Mouse (Mus musculus) limb, embryonic 11.5 days (tissue): ENCODE results near the gene Il10ra. TPM values are rescaled to one million over a fixed set of nuclear protein-coding genes. Genes with fewer than 3 reads are reported as not detected.

Source experiments
- ATAC-seq: fragments of 200-750 bp; cut with Nextera tagmentation; 2 replicates; pipeline ENCODE4 v1.8.0; 2017; ENCODE audit warnings: low read depth; ENCODE audit not compliant: insufficient number of reproducible peaks, low FRiP score, low TSS enrichment
- DNase-seq: peaks from one replicate; pipeline ENCODE4 v3.0.0-alpha.2; 2015; ENCODE audit warnings: low spot score
- H3K27ac ChIP-seq: fragments of 300-500 bp; sonication (generic); replicated peaks from 2 replicates; pipeline ENCODE4 v1.5.1; 2014; ENCODE audit warnings: low read depth, mild to moderate bottlenecking, low read length
- H3K27me3 ChIP-seq: fragments of 300-500 bp; sonication (generic); 2 replicates; pipeline ENCODE4 v1.6.1; 2014; ENCODE audit warnings: mild to moderate bottlenecking, low read length, mixed read lengths; ENCODE audit not compliant: control insufficient read depth, insufficient read depth
- H3K36me3 ChIP-seq: fragments of 300-500 bp; sonication (generic); 2 replicates; pipeline ENCODE4 v1.6.1; 2014; ENCODE audit warnings: mild to moderate bottlenecking, low read length, moderate library complexity, mixed read lengths; ENCODE audit not compliant: control insufficient read depth, insufficient read depth
- H3K4me1 ChIP-seq: fragments of 300-500 bp; sonication (generic); 2 replicates; pipeline ENCODE4 v1.6.1; 2014; ENCODE audit warnings: low read length, mixed read lengths; ENCODE audit not compliant: control insufficient read depth, insufficient read depth
- H3K4me2 ChIP-seq: fragments of 300-500 bp; sonication (generic); 2 replicates; pipeline ENCODE4 v1.6.1; 2014; ENCODE audit warnings: low read depth, mild to moderate bottlenecking, moderate library complexity; ENCODE audit not compliant: severe bottlenecking
- H3K4me3 ChIP-seq: fragments of 300-500 bp; sonication (generic); 2 replicates; pipeline ENCODE4 v1.5.1; 2014; ENCODE audit warnings: low read depth, low read length
- H3K9ac ChIP-seq: fragments of 300-500 bp; sonication (generic); 2 replicates; pipeline ENCODE4 v1.6.1; 2014; ENCODE audit warnings: mild to moderate bottlenecking, low read length
- H3K9me3 ChIP-seq: fragments of 300-500 bp; sonication (generic); 2 replicates; pipeline ENCODE4 v1.6.1; 2016; ENCODE audit warnings: low read length; ENCODE audit not compliant: control insufficient read depth
- WGBS: fragments of 180-500 bp; shearing (Covaris S2); extraction: QIAGEN DNeasy Blood & Tissue Kit; methylation state at CpG from one replicate; pipeline ENCODE4 v1.1.7; 2014; 5-methylcytosine and 5-hydroxymethylcytosine counted together
- polyA plus RNA-seq: library from polyadenylated mRNA; unstranded; fragments of >200 nt; fragmentation: Nextera tagmentation; extraction: Ambion mirVana; gene quantifications from 2 replicates; pipeline ENCODE4 v1.2.1, GENCODE M21; 2014

Il10ra gene
- polyA plus RNA-seq, 1 experiment from 2014 or later: 0.53 TPM

GRCm38 (mm10) chr9:45236744-45237143, 32.2 kb downstream of the Il10ra start:
- no peaks in the 10 kb centered on the region for H3K36me3 ChIP-seq
- no peak overlapping the region for H3K9ac ChIP-seq
- no peaks in the 10 kb centered on the region for H3K27me3 ChIP-seq
- DNase-seq: no peak
- no peaks in the 10 kb centered on the region for H3K9me3 ChIP-seq
- 52% methylated on average over 7 of the region's 7 CpGs for WGBS
- H3K4me3 ChIP-seq: no peak overlapping the region
- H3K27ac ChIP-seq: no peak overlapping the region
- H3K4me2 ChIP-seq: no peak overlapping the region
- no peak for ATAC-seq
- H3K4me1 ChIP-seq: no peaks in the 10 kb centered on the region

GRCm38 (mm10) chr9:45235668-45236227, 33.2 kb downstream of the Il10ra start:
- Histone ChIP-seq H3K4me2 (no peak overlapping the region), H3K27ac (no peak overlapping the region), H3K4me1 (no peaks in the 10 kb centered on the region), H3K36me3 (no peaks in the 10 kb centered on the region), H3K4me3 (no peak overlapping the region), H3K9ac (no peak overlapping the region), H3K27me3 (no peaks in the 10 kb centered on the region), H3K9me3 (no peaks in the 10 kb centered on the region)
- 77% methylated on average over 6 of the region's 6 CpGs for WGBS
- DNase-seq (no peak), ATAC-seq (no peak)

- WGBS: 83% methylated on average over 8 of the region's 8 CpGs
- Histone ChIP-seq H3K4me3 (no peak overlapping the region), H3K9ac (no peak overlapping the region), H3K36me3 (no peaks in the 10 kb centered on the region), H3K4me2 (no peak overlapping the region), H3K9me3 (no peaks in the 10 kb centered on the region), H3K4me1 (no peaks in the 10 kb centered on the region), H3K27ac (no peak overlapping the region), H3K27me3 (no peaks in the 10 kb centered on the region)
- ATAC-seq (no peak), DNase-seq (no peak)
These were observed 39.6 kb downstream of the Il10ra start for GRCm38 (mm10) chr9:45229359-45229758.

GRCm38 (mm10) chr9:45221567-45221966, 47.4 kb downstream of the Il10ra start:
- WGBS: 19% methylated on average over 6 of the region's 6 CpGs

GRCm38 (mm10) chr9:45219644-45220043, 49.3 kb downstream of the Il10ra start:
- Histone ChIP-seq H3K4me3 (no peak overlapping the region), H3K36me3 (no peaks in the 10 kb centered on the region), H3K4me1 (no peaks in the 10 kb centered on the region), H3K27me3 (no peaks in the 10 kb centered on the region), H3K9me3 (no peaks in the 10 kb centered on the region), H3K4me2 (no peak overlapping the region), H3K27ac (no peak overlapping the region), H3K9ac (no peak overlapping the region)
- WGBS: 86% methylated on average over 3 of the region's 3 CpGs
- DNase-seq: no peak
- no peak for ATAC-seq

More at GRCm38 (mm10) chr9:45221567-45221966, 47.4 kb downstream of the Il10ra start:
- no peak overlapping the region for H3K4me2 ChIP-seq
- no peaks in the 10 kb centered on the region for H3K27me3 ChIP-seq
- peak; percentile 95 for DNase-seq
- H3K9ac ChIP-seq: no peak overlapping the region
- no peaks in the 10 kb centered on the region for H3K9me3 ChIP-seq
- no peak overlapping the region for H3K27ac ChIP-seq
- H3K36me3 ChIP-seq: no peaks in the 10 kb centered on the region
- H3K4me3 ChIP-seq: no peak overlapping the region
- ATAC-seq: no peak
- no peaks in the 10 kb centered on the region for H3K4me1 ChIP-seq

GRCm38 (mm10) chr9:45215526-45216179, 53.3 kb downstream of the Il10ra start:
- Histone ChIP-seq H3K4me2 (no peak overlapping the region), H3K4me1 (no peaks in the 10 kb centered on the region), H3K27me3 (no peaks in the 10 kb centered on the region), H3K9ac (no peak overlapping the region), H3K36me3 (no peaks in the 10 kb centered on the region), H3K4me3 (no peak overlapping the region), H3K9me3 (no peaks in the 10 kb centered on the region), H3K27ac (no peak overlapping the region)
- WGBS: 70% methylated on average over 11 of the region's 11 CpGs
- ATAC-seq (no peak), DNase-seq (no peak)

- no peaks in the 10 kb centered on the region for H3K9me3 ChIP-seq
- DNase-seq: no peak
- H3K27ac ChIP-seq: no peak overlapping the region
- ATAC-seq: no peak
- WGBS: 75% methylated on average over 6 of the region's 6 CpGs
- H3K36me3 ChIP-seq: no peaks in the 10 kb centered on the region
- H3K9ac ChIP-seq: no peak overlapping the region
- H3K4me1 ChIP-seq: no peaks in the 10 kb centered on the region
- no peak overlapping the region for H3K4me3 ChIP-seq
- H3K4me2 ChIP-seq: no peak overlapping the region
- no peaks in the 10 kb centered on the region for H3K27me3 ChIP-seq
These were observed 56.9 kb downstream of the Il10ra start for GRCm38 (mm10) chr9:45212001-45212400.

- no peaks in the 10 kb centered on the region for H3K36me3 ChIP-seq
- peaks cover 5% of the 10 kb centered on the region; the same call in 1 of the 2 replicates for H3K4me1 ChIP-seq
- WGBS: 71% methylated on average over 7 of the region's 7 CpGs
- H3K4me2 ChIP-seq: no peak overlapping the region
- no peak for ATAC-seq
- no peak overlapping the region for H3K27ac ChIP-seq
- no peak overlapping the region for H3K4me3 ChIP-seq
- no peaks in the 10 kb centered on the region for H3K9me3 ChIP-seq
- H3K27me3 ChIP-seq: no peaks in the 10 kb centered on the region
- DNase-seq: no peak
- no peak overlapping the region for H3K9ac ChIP-seq
These were observed 61.8 kb downstream of the Il10ra start for GRCm38 (mm10) chr9:45207015-45207743.
